Mouse (Mus musculus) gastrocnemius, adult 2 months (tissue): ENCODE measurements at regions not wholly inside any gene's neighbourhood (a gene's known extent, or its start where the extent isn't known, plus 50 kb on each side); places are given as distances from the start of the nearest gene placed in this dataset.

Experiments
- DNase-seq: peaks from one replicate; pipeline ENCODE4 v3.0.0; 2022
- H3K27ac ChIP-seq: fragments of 200-600 bp; 2 replicates; pipeline ENCODE4 v1.8.1; 2022; ENCODE audit warnings: mild to moderate bottlenecking
- H3K4me3 ChIP-seq: fragments of 200-600 bp; 2 replicates; pipeline ENCODE4 v1.8.1; 2022; ENCODE audit warnings: mild to moderate bottlenecking, moderate library complexity
- CTCF ChIP-seq: fragments of 200-600 bp; IDR thresholded peaks from 2 replicates; pipeline ENCODE4 v1.8.1; 2022; ENCODE audit warnings: antibody characterized with exemption, mild to moderate bottlenecking, moderate library complexity
- intact Hi-C: fragments of 180-260 bp; cut with DNase I; formaldehyde crosslinking; loops from one replicate; pipeline ENCODE4 v1.15.1; 2025

GRCm38 (mm10) chr14:54161916-54162315 lies 92.0 kb downstream of the Dad1 start:
- DNase-seq: peak; percentile 36
- H3K4me3 ChIP-seq: no peak overlapping the region

GRCm38 (mm10) chr14:54161206-54161605 lies 92.7 kb downstream of the Dad1 start:
- Histone ChIP-seq H3K27ac (no peak overlapping the region), H3K4me3 (no peak overlapping the region)
- intact Hi-C loops: no loop called here
- no peak for DNase-seq
- TF ChIP-seq CTCF: no peak

More at GRCm38 (mm10) chr14:54161916-54162315, 92.0 kb downstream of the Dad1 start:
- TF ChIP-seq CTCF: no peak
- no peak overlapping the region for H3K27ac ChIP-seq
- intact Hi-C loops: no loop called here

GRCm38 (mm10) chr14:54159816-54160215 lies 94.1 kb downstream of the Dad1 start:
- no peak for TF ChIP-seq CTCF
- Histone ChIP-seq H3K4me3 (no peak overlapping the region), H3K27ac (no peak overlapping the region)
- intact Hi-C loops: no loop called here
- no peak for DNase-seq

GRCm38 (mm10) chr14:54158214-54158965 lies 95.5 kb downstream of the Dad1 start:
- no peak for TF ChIP-seq CTCF
- DNase-seq: no peak
- Histone ChIP-seq H3K27ac (no peak overlapping the region), H3K4me3 (no peak overlapping the region)
- intact Hi-C loops: no loop called here

GRCm38 (mm10) chr14:54156536-54156935 lies 97.4 kb downstream of the Dad1 start:
- no peak overlapping the region for H3K4me3 ChIP-seq

GRCm38 (mm10) chr14:54152485-54153235 lies 101.2 kb downstream of the Dad1 start:
- DNase-seq: peak; percentile 81
- intact Hi-C loops: loop anchor here (1.0 kb wide), 1 partner anchor 88 kb away; no protein-coding TSS in a partner anchor
- peak; percentile 79 for TF ChIP-seq CTCF
- Histone ChIP-seq H3K27ac (no peak overlapping the region), H3K4me3 (no peak overlapping the region)

More at GRCm38 (mm10) chr14:54156536-54156935, 97.4 kb downstream of the Dad1 start:
- intact Hi-C loops: no loop called here
- no peak for TF ChIP-seq CTCF
- no peak overlapping the region for H3K27ac ChIP-seq
- DNase-seq: no peak

- no peak for TF ChIP-seq CTCF
- H3K4me3 ChIP-seq: no peak overlapping the region
- intact Hi-C loops: loop anchor here (1.0 kb wide), 1 partner anchor 88 kb away; no protein-coding TSS in a partner anchor
- no peak overlapping the region for H3K27ac ChIP-seq
- no peak for DNase-seq
Measured at GRCm38 (mm10) chr14:54151921-54152320, 102.0 kb downstream of the Dad1 start.

- H3K4me3 ChIP-seq: no peak overlapping the region
- no peak overlapping the region for H3K27ac ChIP-seq
- intact Hi-C loops: no loop called here
- TF ChIP-seq CTCF: no peak
- no peak for DNase-seq
Measured at GRCm38 (mm10) chr14:54151272-54151671, 102.6 kb downstream of the Dad1 start.

GRCm38 (mm10) chr14:54150221-54150620 lies 103.7 kb downstream of the Dad1 start:
- no peak for DNase-seq
- H3K4me3 ChIP-seq: no peak overlapping the region
- intact Hi-C loops: no loop called here
- no peak for TF ChIP-seq CTCF
- no peak overlapping the region for H3K27ac ChIP-seq

GRCm38 (mm10) chr14:54148626-54149025 lies 105.3 kb downstream of the Dad1 start:
- TF ChIP-seq CTCF: no peak
- intact Hi-C loops: no loop called here

GRCm38 (mm10) chr14:54148121-54148520 lies 105.8 kb downstream of the Dad1 start:
- DNase-seq: no peak
- no peak for TF ChIP-seq CTCF
- Histone ChIP-seq H3K27ac (no peak overlapping the region), H3K4me3 (no peak overlapping the region)
- intact Hi-C loops: no loop called here

More at GRCm38 (mm10) chr14:54148626-54149025, 105.3 kb downstream of the Dad1 start:
- H3K27ac ChIP-seq: no peak overlapping the region
- no peak overlapping the region for H3K4me3 ChIP-seq
- DNase-seq: no peak

- intact Hi-C loops: no loop called here
- TF ChIP-seq CTCF: no peak
- no peak for DNase-seq
- no peak overlapping the region for H3K4me3 ChIP-seq
- H3K27ac ChIP-seq: no peak overlapping the region
Measured at GRCm38 (mm10) chr14:54147546-54147945, 106.4 kb downstream of the Dad1 start.
